Mouse (Mus musculus) E14TG2a.4 (cell line): Measurements from ENCODE around the gene Hapln2.

Source experiments
- CTCF ChIP-seq: conservative IDR thresholded peaks from 2 replicates; pipeline ENCODE4 v1.5.1; 2014; ENCODE audit warnings: low read length
- POU5F1 ChIP-seq: IDR thresholded peaks from 2 replicates; pipeline ENCODE4 v1.6.1; 2014; ENCODE audit warnings: low read length, borderline replicate concordance

GRCm38 (mm10) chr3:87986868-87987267 is 40.5 kb downstream of the Hapln2 start:
- peak; percentile 95 for TF ChIP-seq CTCF
- TF ChIP-seq POU5F1, result no peak
